Mouse (Mus musculus) inflammation-experienced regulatory T-cells, adult 6 months (primary cell): ENCODE measurements around the gene Ccdc18. TPM values are rescaled to one million over a fixed set of nuclear protein-coding genes. Genes with fewer than 3 reads are reported as not detected.
"Not testable (repeated sequence)": the region's sequence is repeated elsewhere in the genome, so short reads cannot be mapped to it uniquely, and the experiment has no call there.

ENCODE experiments used
- ATAC-seq: one replicate; pipeline ENCODE4 v1.8.0; 2017
- polyA plus RNA-seq, 3 experiments: library from polyadenylated mRNA; unstranded; fragments of 100-300 nt; shearing (Covaris generic); gene quantifications; one replicate each; pipeline ENCODE4 v1.2.1; 2017

Ccdc18 gene
- polyA plus RNA-seq, 3 experiments from 2014 or later, result 2.1 to 9.0 (median 2.2) TPM

- ATAC-seq, result no peak
Observed at GRCm38 (mm10) chr5:108262722-108263121, 130.0 kb downstream of the Ccdc18 start.

- ATAC-seq, result not testable (repeated sequence)
Observed at GRCm38 (mm10) chr5:108263785-108264184, 131.1 kb downstream of the Ccdc18 start.

DNA sequence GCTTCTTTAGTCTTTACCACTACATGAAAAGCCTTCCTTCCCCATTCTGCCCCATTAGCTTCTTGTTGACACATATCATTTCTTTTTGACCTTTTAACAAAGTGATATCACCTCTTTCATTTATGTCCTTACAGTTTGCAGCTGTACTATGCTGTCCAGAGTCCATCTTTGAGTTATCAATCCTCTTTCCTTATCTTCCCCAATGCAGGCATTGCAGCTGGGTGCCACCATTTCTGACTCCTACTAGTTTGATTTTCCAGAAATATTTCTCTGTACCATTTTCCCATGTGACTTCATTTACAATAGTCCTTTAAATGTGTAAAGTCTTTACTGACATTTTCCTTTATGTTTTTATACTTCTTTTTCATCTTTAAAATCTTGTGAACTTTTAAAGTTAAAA is 134.3 kb downstream of the Ccdc18 start:
- ATAC-seq, result no peak

DNA sequence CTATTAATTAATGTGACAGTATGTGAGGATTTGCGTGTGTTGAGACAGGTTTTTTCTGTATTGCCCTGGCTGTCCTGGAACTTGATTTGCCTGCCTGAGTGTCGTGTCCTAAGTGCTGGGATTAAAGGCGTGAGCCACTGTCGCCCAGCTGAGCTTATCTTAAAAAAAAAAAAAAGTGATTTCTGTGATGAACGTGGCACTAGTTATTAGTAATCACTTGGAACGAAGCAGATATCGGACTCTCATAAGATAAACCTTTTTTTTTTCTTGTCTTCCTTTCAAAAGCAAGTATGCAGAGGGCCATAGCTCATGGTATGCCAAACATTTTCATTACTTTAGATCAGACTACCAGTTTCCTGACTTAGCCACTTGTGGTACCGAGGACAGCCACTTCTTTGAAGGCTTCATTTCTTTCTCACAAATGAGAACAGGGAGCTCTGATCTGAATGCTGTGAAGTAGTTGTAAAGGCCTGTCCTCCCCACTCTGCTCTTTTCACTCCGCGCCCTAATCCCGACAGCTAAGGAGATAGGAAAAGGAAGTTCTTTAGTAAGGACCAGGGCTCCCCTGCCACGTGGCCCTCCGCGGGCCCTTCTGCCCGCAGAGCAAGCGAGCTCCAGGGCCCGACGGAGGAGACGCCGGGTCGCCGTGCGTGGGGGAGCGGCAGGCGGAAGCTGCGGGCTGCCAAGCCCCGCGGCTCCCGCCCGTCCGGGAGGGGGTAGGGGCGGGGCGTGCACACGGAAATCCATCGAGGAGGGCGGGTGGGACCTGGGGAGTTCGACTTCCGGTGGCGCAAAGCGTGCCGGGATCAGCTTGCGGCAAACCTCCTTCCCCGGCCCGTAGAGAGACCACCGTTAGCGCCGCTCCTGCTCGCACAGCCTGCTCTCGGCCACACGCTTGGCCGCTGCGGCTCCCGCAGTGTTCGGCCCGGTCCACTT is 135.7 kb downstream of the Ccdc18 start, which contains the start of gene Dr1:
TSS of gene Dr1 (plus strand) at position 771 of the 936 bp plus-strand sequence.
- ATAC-seq, result peak; percentile 84

GRCm38 (mm10) chr5:108269063-108269810 is 136.6 kb downstream of the Ccdc18 start:
- ATAC-seq, result no peak

- no peak for ATAC-seq
Observed at GRCm38 (mm10) chr5:108269811-108270151, 137.1 kb downstream of the Ccdc18 start.

- ATAC-seq, result no peak
Observed at GRCm38 (mm10) chr5:108270415-108270814, 137.7 kb downstream of the Ccdc18 start.

DNA sequence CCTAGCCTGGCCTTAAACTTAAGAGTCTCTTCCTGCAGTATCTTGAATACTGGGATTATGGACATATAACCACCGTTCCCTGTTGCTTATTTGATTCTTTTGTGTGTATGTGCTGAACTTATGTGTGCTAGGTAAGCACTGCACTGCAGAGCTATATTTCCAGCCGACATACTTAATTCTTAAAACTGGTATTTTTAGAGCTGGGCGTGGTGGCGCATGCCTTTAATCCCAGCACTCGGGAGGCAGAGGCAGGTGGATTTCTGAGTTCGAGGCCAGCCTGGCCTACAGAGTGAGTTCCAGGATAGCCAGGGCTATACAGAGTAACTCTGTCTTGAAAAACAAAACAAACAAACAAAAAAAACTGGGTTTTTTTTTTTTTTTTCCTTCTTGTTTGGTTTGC is 138.7 kb downstream of the Ccdc18 start:
- not testable (repeated sequence) for ATAC-seq

Other genes starting within 250 kb of the Ccdc18 start
- gene Rpl5, start 232.4 kb upstream of the Ccdc18 start, polyA plus RNA-seq, result 100 to 1,000 TPM in 1 of 3 experiments, 10 to 100 TPM in 2; 47.1 to 105 (median 92.6) TPM
- 10 to 100 TPM; 68.5 to 100.0 (median 78.8) TPM for gene Fam69a, start 145.8 kb upstream of the Ccdc18 start, polyA plus RNA-seq
- gene Mtf2, start 67.2 kb upstream of the Ccdc18 start, polyA plus RNA-seq, result 10 to 100 TPM; 43.0 to 54.6 (median 53.2) TPM
- 100 to 1,000 TPM in 2 of 3 experiments, 10 to 100 TPM in 1; 98.0 to 130 (median 103) TPM for gene Tmed5, start 255 bp upstream of the Ccdc18 start, polyA plus RNA-seq
- gene Dr1, start 136.0 kb downstream of the Ccdc18 start, polyA plus RNA-seq, result 10 to 100 TPM; 29.5 to 41.9 (median 33.2) TPM
- gene Pigg, start 179.7 kb downstream of the Ccdc18 start, polyA plus RNA-seq, result 1 to 10 TPM; 2.6 to 5.0 (median 4.6) TPM
- not detected for gene Gm42517, start 235.0 kb downstream of the Ccdc18 start, polyA plus RNA-seq